Mouse (Mus musculus) heart, postnatal 0 days (tissue): ENCODE measurements around the gene Ccdc93. TPM values are rescaled to one million over a fixed set of nuclear protein-coding genes. Genes with fewer than 3 reads are reported as not detected.

ENCODE experiments used
- ATAC-seq: fragments of 200-750 bp; cut with Nextera tagmentation; 2 replicates; pipeline ENCODE4 v1.8.0; 2017; ENCODE audit warnings: low read depth, moderate number of reproducible peaks, moderate library complexity; ENCODE audit not compliant: insufficient read depth
- DNase-seq: peaks from one replicate; pipeline ENCODE4 v3.0.0-alpha.2; 2016; ENCODE audit warnings: low spot score
- H3K27ac ChIP-seq: fragments of 300-500 bp; sonication (generic); 2 replicates; pipeline ENCODE4 v1.5.1; 2014; ENCODE audit warnings: low read depth, mild to moderate bottlenecking
- H3K27me3 ChIP-seq: fragments of 300-500 bp; sonication (generic); 2 replicates; pipeline ENCODE4 v1.6.1; 2014; ENCODE audit warnings: low read length, mixed read lengths; ENCODE audit not compliant: control insufficient read depth, insufficient read depth
- H3K36me3 ChIP-seq: fragments of 300-500 bp; sonication (generic); replicated peaks from 2 replicates; pipeline ENCODE4 v1.6.1; 2014; ENCODE audit warnings: low read length, mixed read lengths; ENCODE audit not compliant: control insufficient read depth, insufficient read depth
- H3K4me1 ChIP-seq: fragments of 300-500 bp; sonication (generic); 2 replicates; pipeline ENCODE4 v1.6.1; 2014; ENCODE audit warnings: antibody characterized with exemption; ENCODE audit not compliant: control insufficient read depth, insufficient read depth
- H3K4me2 ChIP-seq: fragments of 300-500 bp; sonication (generic); 2 replicates; pipeline ENCODE4 v1.6.1; 2014; ENCODE audit warnings: low read depth, mild to moderate bottlenecking, low read length, moderate library complexity
- H3K4me3 ChIP-seq: fragments of 300-500 bp; sonication (generic); 2 replicates; pipeline ENCODE4 v1.5.1; 2014; ENCODE audit warnings: low read depth, low read length
- H3K9ac ChIP-seq: fragments of 300-500 bp; sonication (generic); replicated peaks from 2 replicates; pipeline ENCODE4 v1.6.1; 2014; ENCODE audit warnings: low read depth, low read length, mixed read lengths
- H3K9me3 ChIP-seq: fragments of 300-500 bp; sonication (generic); replicated peaks from 2 replicates; pipeline ENCODE4 v1.6.1; 2016; ENCODE audit warnings: low read length; ENCODE audit not compliant: control insufficient read depth
- CTCF ChIP-seq: IDR thresholded peaks from 2 replicates; pipeline ENCODE4 v1.5.1; 2016; ENCODE audit warnings: antibody characterized with exemption, control low read depth, low read depth
- EP300 ChIP-seq: IDR thresholded peaks from 2 replicates; pipeline ENCODE4 v1.6.1; 2016; ENCODE audit warnings: antibody characterized with exemption, low read depth
- WGBS: fragments of 180-500 bp; shearing (Covaris S2); extraction: QIAGEN DNeasy Blood & Tissue Kit; methylation state at CpG from one replicate; pipeline ENCODE4 v1.1.7; 2014; 5-methylcytosine and 5-hydroxymethylcytosine counted together
- polyA plus RNA-seq: library from polyadenylated mRNA; unstranded; fragments of >200 nt; fragmentation: Nextera tagmentation; extraction: Ambion mirVana; gene quantifications from 2 replicates; pipeline ENCODE4 v1.2.1, GENCODE M21; 2015
- total RNA-seq: library from RNA; depleted of rRNA; stranded (reverse); fragments of >200 nt; gene quantifications from 2 replicates; pipeline ENCODE4 v1.2.3, GENCODE M21; 2014; ENCODE audit warnings: low replicate concordance

Gene Ccdc93
- total and polyA plus RNA-seq, 2 experiments from 2014 or later, result 3.9 to 4.5 TPM

DNA sequence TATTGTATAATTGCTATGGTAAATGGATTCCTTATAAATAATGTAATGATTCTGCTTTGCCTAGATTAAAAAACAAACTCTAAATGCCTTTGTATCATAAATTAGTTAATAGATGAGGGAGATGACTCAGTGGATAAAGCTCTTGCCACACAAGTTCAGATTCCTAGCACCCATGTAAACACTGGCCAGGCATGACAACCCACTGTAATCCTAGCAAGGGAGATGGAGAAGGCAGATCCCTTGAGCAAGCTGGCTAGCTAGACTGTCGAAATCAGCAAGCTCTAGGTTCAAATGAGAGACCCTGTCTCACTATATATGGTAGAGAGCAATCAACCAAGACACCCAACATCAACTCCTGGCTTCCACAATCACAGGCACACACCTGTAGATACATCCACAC is 87.8 kb downstream of the Ccdc93 start:
- no peak overlapping the region for H3K4me3 ChIP-seq
- WGBS, result 58% methylated on average over 1 of the region's 1 CpGs
- ATAC-seq (no peak), DNase-seq (no peak)
- no peak overlapping the region for H3K4me2 ChIP-seq
- H3K27me3 ChIP-seq, result no peaks in the 10 kb centered on the region
- H3K36me3 ChIP-seq, result no peaks in the 10 kb centered on the region
- H3K4me1 ChIP-seq, result no peaks in the 10 kb centered on the region
- H3K27ac ChIP-seq, result no peak overlapping the region
- H3K9ac ChIP-seq, result no peak overlapping the region
- no peaks in the 10 kb centered on the region for H3K9me3 ChIP-seq
- TF ChIP-seq EP300, result no peak
- no peak for TF ChIP-seq CTCF

DNA sequence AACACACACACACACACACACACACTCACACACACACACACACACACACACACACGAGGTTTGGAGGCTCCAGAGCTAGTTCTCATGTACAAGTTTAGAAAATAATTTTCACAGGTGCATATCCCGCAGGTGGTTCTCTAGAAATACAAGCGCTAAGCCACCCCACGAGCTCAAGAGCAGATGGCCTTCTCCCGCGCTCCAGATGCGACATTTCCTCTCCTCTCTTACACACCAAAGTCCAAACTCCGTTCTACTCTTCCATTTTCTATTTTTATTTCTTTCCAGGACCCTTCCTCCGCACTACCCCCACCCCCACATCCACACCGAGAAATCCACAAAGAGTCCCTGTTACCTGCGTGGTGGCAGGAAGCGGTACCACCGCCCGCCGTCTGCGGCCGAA is 96.2 kb downstream of the Ccdc93 start:
- H3K4me3 ChIP-seq, result 0 out of 2 replicates have a peak overlapping the region, but pooled peaks have one; percentile 24
- TF ChIP-seq CTCF, result no peak
- no peak for TF ChIP-seq EP300
- ATAC-seq, result no peak

DNA sequence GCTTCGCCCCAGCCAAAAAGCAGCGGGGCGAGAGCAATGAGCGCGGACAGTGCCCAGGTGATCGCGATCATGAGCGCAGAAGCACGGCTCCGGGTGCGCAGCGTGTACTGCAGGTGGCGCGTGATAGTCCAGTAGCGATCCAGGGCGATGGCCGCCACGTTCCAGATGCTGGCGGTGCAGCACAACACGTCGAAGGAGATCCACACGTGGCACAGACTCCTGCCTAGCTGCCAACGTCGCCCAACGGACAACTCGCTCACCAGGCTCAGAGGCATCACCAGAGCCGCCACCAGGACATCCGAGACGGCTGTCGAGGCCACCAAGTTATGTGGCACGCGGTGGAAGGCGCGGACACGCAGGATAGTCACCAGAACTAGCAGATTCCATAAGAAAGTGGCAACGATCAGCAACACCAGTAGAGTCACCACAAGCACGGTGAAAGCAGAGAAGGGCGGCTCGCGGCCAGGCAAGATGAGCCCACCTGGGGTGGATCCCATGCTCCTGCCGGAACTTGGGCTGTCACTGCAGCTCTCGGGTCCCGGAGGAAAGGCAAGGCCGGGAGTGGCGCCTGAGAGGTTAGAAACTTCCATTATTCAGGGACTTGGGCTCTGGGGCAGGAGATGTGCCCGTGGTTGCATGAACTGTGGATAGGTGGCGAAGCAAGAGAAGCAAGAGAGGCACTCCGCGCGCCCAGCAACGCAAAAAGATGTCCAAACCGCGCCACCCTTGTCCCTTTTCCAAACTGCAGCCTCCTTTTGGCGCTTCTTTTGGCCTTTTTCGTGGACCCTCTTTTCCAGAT is 97.0 kb downstream of the Ccdc93 start:
- ATAC-seq (no peak), DNase-seq (no peak)
- H3K27me3 ChIP-seq, result peaks cover 13% of the 10 kb centered on the region
- H3K27ac ChIP-seq, result no peak overlapping the region
- H3K4me3 ChIP-seq, result peak overlapping the region; percentile 24
- H3K36me3 ChIP-seq, result no peaks in the 10 kb centered on the region
- TF ChIP-seq EP300 (no peak), CTCF (no peak)
- H3K4me1 ChIP-seq, result no peaks in the 10 kb centered on the region
- H3K4me2 ChIP-seq, result peak overlapping the region; percentile 51
- WGBS, result 12% methylated on average over 55 of the region's 55 CpGs
- no peaks in the 10 kb centered on the region for H3K9me3 ChIP-seq
- H3K9ac ChIP-seq, result no peak overlapping the region

More for the DNA sequence above, 96.2 kb downstream of the Ccdc93 start:
- no peak overlapping the region for H3K27ac ChIP-seq
- DNase-seq, result no peak
- H3K4me2 ChIP-seq, result no peak overlapping the region
- 51% methylated on average over 17 of the region's 17 CpGs for WGBS
- no peaks in the 10 kb centered on the region for H3K4me1 ChIP-seq
- H3K9me3 ChIP-seq, result no peaks in the 10 kb centered on the region
- H3K27me3 ChIP-seq, result peaks cover 13% of the 10 kb centered on the region
- no peak overlapping the region for H3K9ac ChIP-seq
- H3K36me3 ChIP-seq, result no peaks in the 10 kb centered on the region

DNA sequence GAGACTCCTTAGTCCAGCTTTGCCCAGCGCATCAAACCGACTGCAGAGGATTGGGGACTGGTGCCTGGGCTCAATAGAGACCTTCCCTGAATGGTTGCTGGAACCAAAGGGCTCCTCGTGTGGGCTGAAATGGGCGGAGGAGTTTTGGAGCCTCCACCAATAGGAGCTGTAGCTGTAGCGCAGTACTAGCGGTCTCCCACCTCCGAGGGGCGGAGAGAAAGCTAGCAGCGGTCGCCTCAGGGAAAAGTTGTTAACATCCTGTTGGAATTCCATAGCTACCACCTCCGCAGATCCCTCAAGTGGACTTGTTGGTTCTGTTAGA is 97.5 kb downstream of the Ccdc93 start, which contains the start of gene Htr5b:
Htr5b (minus strand) TSS at position 67 of the 322 bp plus-strand sequence.
- Histone ChIP-seq H3K9me3 (no peaks in the 10 kb centered on the region), H3K4me1 (no peaks in the 10 kb centered on the region), H3K27me3 (peaks cover 13% of the 10 kb centered on the region), H3K27ac (no peak within 1 kb of the TSS), H3K4me2 (peak within 1 kb of the TSS; percentile 51), H3K4me3 (peak within 1 kb of the TSS; percentile 24), H3K9ac (no peak within 1 kb of the TSS), H3K36me3 (no peaks in the 10 kb centered on the region)
- DNase-seq (no peak), ATAC-seq (peak; percentile 47; the same call in 1 of the 2 replicates)
- 7% methylated on average over 11 of the region's 11 CpGs for WGBS
- TF ChIP-seq CTCF, result no peak
- TF ChIP-seq EP300, result no peak

DNA sequence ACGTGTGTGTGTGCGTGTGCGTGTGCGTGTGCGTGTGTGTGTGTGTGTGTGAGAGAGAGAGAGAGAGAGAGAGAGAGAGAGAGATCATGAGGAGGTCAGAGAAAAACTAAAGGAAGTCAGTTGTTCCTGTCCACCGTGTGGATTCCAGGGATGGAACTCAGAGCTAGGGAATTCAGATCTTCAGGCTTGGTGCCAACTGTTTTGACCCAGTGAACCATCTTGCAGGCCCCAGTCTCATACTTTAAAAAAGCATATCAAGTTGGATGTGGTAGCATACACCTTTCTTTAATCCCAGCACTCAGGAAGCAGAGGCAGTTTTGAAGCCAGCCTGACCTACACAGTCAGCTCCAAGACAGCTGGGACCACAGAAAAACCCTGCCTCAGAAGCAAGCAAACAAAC is 98.4 kb downstream of the Ccdc93 start:
- H3K4me3 ChIP-seq, result no peak overlapping the region
- no peaks in the 10 kb centered on the region for H3K4me1 ChIP-seq
- no peak overlapping the region for H3K9ac ChIP-seq
- H3K27ac ChIP-seq, result no peak overlapping the region
- H3K4me2 ChIP-seq, result no peak overlapping the region
- ATAC-seq (no peak), DNase-seq (no peak)
- TF ChIP-seq EP300 (no peak), CTCF (no peak)
- WGBS, result 76% methylated on average over 6 of the region's 6 CpGs
- no peaks in the 10 kb centered on the region for H3K9me3 ChIP-seq
- H3K36me3 ChIP-seq, result no peaks in the 10 kb centered on the region
- peaks cover 13% of the 10 kb centered on the region for H3K27me3 ChIP-seq

GRCm38 (mm10) chr1:121531439-121531838 is 100.6 kb downstream of the Ccdc93 start:
- no peaks in the 10 kb centered on the region for H3K36me3 ChIP-seq
- H3K4me1 ChIP-seq, result no peaks in the 10 kb centered on the region
- no peak overlapping the region for H3K4me3 ChIP-seq
- no peak overlapping the region for H3K27ac ChIP-seq
- H3K9ac ChIP-seq, result no peak overlapping the region
- 40% methylated on average over 7 of the region's 7 CpGs for WGBS
- TF ChIP-seq EP300 (no peak), CTCF (no peak)
- DNase-seq (no peak), ATAC-seq (no peak)
- H3K9me3 ChIP-seq, result no peaks in the 10 kb centered on the region
- H3K27me3 ChIP-seq, result peaks cover 13% of the 10 kb centered on the region
- no peak overlapping the region for H3K4me2 ChIP-seq
